Mouse (Mus musculus) liver, embryonic 11.5 days (tissue): ENCODE data around the gene D030056L22Rik. TPM values are rescaled to one million over a fixed set of nuclear protein-coding genes. Genes with fewer than 3 reads are reported as not detected.
A peak's percentile ranks its signal among the peaks of the same experiment; 100 is the strongest.

Experiments
- ATAC-seq: fragments of 200-750 bp; cut with Nextera tagmentation; replicated peaks from 2 replicates; pipeline ENCODE4 v1.8.0; 2017; ENCODE audit warnings: moderate number of reproducible peaks, mild to moderate bottlenecking, moderate TSS enrichment, moderate library complexity; ENCODE audit not compliant: low FRiP score
- DNase-seq: peaks from one replicate; pipeline ENCODE4 v3.0.0-alpha.2; 2017; ENCODE audit warnings: low spot score
- H3K27ac ChIP-seq: fragments of 300-500 bp; sonication (generic); 2 replicates; pipeline ENCODE4 v1.5.1; 2014; ENCODE audit warnings: mild to moderate bottlenecking, low read depth, low read length, control low read depth
- H3K27me3 ChIP-seq: fragments of 300-500 bp; sonication (generic); replicated peaks from 2 replicates; pipeline ENCODE4 v1.6.1; 2014; ENCODE audit warnings: low read length, mixed read lengths; ENCODE audit not compliant: control insufficient read depth, insufficient read depth
- H3K36me3 ChIP-seq: fragments of 300-500 bp; sonication (generic); 2 replicates; pipeline ENCODE4 v1.6.1; 2014; ENCODE audit warnings: mild to moderate bottlenecking, low read length, moderate library complexity, mixed read lengths; ENCODE audit not compliant: control insufficient read depth, insufficient read depth
- H3K4me1 ChIP-seq: fragments of 300-500 bp; sonication (generic); replicated peaks from 2 replicates; pipeline ENCODE4 v1.6.1; 2014; ENCODE audit warnings: low read length, mixed read lengths; ENCODE audit not compliant: control insufficient read depth, insufficient read depth
- H3K4me2 ChIP-seq: fragments of 300-500 bp; sonication (generic); 2 replicates; pipeline ENCODE4 v1.6.1; 2014; ENCODE audit warnings: mild to moderate bottlenecking, control low read depth, moderate library complexity
- H3K4me3 ChIP-seq: fragments of 300-500 bp; sonication (generic); 2 replicates; pipeline ENCODE4 v1.5.1; 2014; ENCODE audit warnings: low read depth, low read length, control low read depth
- H3K9ac ChIP-seq: fragments of 300-500 bp; sonication (generic); 2 replicates; pipeline ENCODE4 v1.6.1; 2014; ENCODE audit warnings: low read depth, low read length, control low read depth
- H3K9me3 ChIP-seq: fragments of 300-500 bp; sonication (generic); 2 replicates; pipeline ENCODE4 v1.6.1; 2016; ENCODE audit warnings: low read length, inconsistent platforms, mixed read lengths; ENCODE audit not compliant: control insufficient read depth
- WGBS: fragments of 180-500 bp; shearing (Covaris S2); extraction: QIAGEN DNeasy Blood & Tissue Kit; methylation state at CpG from one replicate; pipeline ENCODE4 v1.1.7; 2014; 5-methylcytosine and 5-hydroxymethylcytosine counted together
- polyA plus RNA-seq: library from polyadenylated mRNA; unstranded; fragments of >200 nt; fragmentation: Nextera tagmentation; extraction: Ambion mirVana; gene quantifications from 2 replicates; pipeline ENCODE4 v1.2.1, GENCODE M21; 2014

Gene D030056L22Rik
- polyA plus RNA-seq, 1 experiment from 2014 or later, result 53.3 TPM

DNA sequence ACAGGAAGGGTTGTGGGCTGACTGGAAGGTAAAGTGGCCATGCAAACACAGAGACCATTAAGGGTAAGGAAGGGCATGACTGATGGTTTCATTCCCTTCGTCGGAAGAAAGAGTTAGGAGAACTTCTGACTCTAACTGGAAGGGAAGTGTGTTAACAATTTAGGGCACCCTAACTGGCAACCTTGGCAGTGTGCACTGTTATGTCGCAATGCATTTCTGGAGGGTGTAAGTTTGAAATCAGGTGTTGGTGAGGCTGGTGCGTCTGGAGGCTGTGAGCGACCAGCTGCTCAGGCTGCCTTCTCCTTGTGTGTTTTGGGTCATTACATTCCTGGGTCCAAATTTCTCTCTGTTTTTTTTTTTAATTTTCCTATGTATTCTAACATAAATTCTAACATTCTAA, 31.0 kb downstream of the D030056L22Rik start:
- DNase-seq (no peak), ATAC-seq (no peak)
- Histone ChIP-seq H3K27me3 (no peaks in the 10 kb centered on the region), H3K36me3 (no peaks in the 10 kb centered on the region), H3K4me3 (no peak overlapping the region), H3K27ac (no peak overlapping the region), H3K9me3 (no peaks in the 10 kb centered on the region), H3K4me2 (no peak overlapping the region), H3K9ac (no peak overlapping the region), H3K4me1 (peaks cover under 1% of the 10 kb centered on the region; the same call in 1 of the 2 replicates)
- 68% methylated on average over 5 of the region's 5 CpGs for WGBS

DNA sequence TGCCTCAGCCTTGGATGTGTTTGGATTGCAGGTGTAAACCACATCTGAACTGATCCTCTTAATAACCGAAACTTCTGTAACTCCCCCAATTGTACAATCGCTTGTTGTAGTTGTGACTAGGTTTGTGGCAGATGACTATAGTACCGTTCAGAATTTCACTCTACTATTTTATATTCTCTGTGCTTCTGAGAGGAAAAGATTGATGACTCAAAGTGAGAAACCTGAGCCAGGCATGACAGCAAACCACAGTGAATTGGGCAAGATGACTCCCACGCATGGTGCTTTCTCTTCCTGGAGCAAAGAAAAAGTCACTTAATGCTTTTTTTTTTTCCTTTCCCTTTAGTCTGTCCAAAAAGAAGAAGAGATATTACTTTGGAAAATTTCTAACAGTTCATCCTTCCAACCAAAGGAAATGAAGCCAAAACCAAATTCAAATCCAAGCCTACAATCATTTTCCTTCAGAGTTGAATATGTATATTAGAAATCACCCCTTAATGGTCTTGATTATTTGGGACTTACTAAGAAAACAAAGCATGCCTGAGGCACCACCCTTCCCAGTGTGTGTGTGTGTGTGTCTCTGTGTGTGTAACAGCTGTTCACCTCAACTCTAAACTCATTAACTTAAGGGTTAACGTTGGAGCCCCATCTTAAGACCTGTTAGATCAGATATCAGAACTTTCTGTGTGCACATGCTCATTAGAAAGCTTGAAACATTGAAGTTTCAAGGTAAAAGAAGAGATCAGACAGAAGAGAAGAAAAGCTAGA, 33.8 kb downstream of the D030056L22Rik start:
- H3K4me2 ChIP-seq, result no peak overlapping the region
- H3K9me3 ChIP-seq, result no peaks in the 10 kb centered on the region
- no peaks in the 10 kb centered on the region; the same call in 1 of the 2 replicates for H3K4me1 ChIP-seq
- ATAC-seq (no peak), DNase-seq (no peak)
- H3K9ac ChIP-seq, result no peak overlapping the region
- WGBS, result 78% methylated on average over 5 of the region's 5 CpGs
- 0 out of 2 replicates have a peak, but pooled peaks cover 6% of the 10 kb centered on the region for H3K27me3 ChIP-seq
- no peaks in the 10 kb centered on the region for H3K36me3 ChIP-seq
- H3K4me3 ChIP-seq, result no peak overlapping the region
- H3K27ac ChIP-seq, result no peak overlapping the region

DNA sequence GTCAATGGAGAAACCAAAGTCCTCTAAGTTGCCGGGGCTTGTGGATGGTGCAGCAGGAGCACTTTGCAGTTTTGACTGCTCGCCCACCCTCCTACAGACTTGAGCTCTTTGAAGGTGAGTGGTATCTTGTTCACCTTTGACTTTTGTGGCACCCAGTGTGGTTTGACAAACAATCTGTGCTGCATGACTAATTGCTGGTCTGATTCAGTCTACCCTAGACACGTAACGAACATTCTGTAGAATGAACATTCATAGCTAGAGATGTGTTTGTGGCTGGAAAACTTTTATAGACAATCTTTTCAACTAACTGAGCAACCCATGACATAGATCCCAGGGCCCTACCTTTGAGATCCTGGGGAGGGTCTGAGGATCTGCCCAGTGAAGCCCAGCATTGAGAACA, 34.4 kb downstream of the D030056L22Rik start:
- H3K27me3 ChIP-seq, result 0 out of 2 replicates have a peak, but pooled peaks cover 6% of the 10 kb centered on the region
- no peak for DNase-seq
- no peaks in the 10 kb centered on the region for H3K9me3 ChIP-seq
- H3K9ac ChIP-seq, result no peak overlapping the region
- H3K27ac ChIP-seq, result no peak overlapping the region
- 89% methylated on average over 4 of the region's 4 CpGs for WGBS
- H3K36me3 ChIP-seq, result no peaks in the 10 kb centered on the region
- H3K4me3 ChIP-seq, result no peak overlapping the region
- no peaks in the 10 kb centered on the region; the same call in 1 of the 2 replicates for H3K4me1 ChIP-seq
- no peak for ATAC-seq
- H3K4me2 ChIP-seq, result no peak overlapping the region

GRCm38 (mm10) chr19:18749598-18750339, 36.8 kb downstream of the D030056L22Rik start, which contains the start of gene Trpm6:
Gene Trpm6 (plus strand): TSS chr19:18749983.
- Histone ChIP-seq H3K4me3 (peak within 1 kb of the TSS; percentile 44), H3K4me2 (peak within 1 kb of the TSS; percentile 75), H3K27ac (no peak within 1 kb of the TSS), H3K36me3 (no peaks in the 10 kb centered on the region), H3K9me3 (no peaks in the 10 kb centered on the region), H3K9ac (no peak within 1 kb of the TSS), H3K27me3 (0 out of 2 replicates have a peak, but pooled peaks cover 6% of the 10 kb centered on the region), H3K4me1 (no peaks in the 10 kb centered on the region; the same call in 1 of the 2 replicates)
- 6% methylated on average over 41 of the region's 41 CpGs for WGBS
- ATAC-seq, result no peak
- peak; percentile 42 for DNase-seq

DNA sequence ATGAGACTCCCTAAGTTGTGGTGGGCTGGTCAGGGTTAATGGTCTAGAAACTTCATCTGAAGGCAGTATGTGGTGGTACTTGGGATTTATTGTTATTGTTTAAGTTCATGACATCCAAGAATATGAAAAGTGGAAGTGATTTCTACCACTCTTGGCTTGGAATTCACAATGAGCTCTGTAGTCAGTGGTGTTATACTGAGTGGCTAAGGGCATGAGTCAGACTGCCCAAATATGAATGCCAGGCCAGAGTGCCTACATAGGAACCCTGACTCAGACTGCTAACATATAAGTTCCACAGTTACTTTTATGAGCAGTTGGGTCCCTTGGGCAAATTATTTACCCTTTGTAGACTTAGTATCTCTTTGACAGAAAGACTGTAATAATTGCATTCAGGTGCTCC, 44.2 kb downstream of the D030056L22Rik start:
- no peaks in the 10 kb centered on the region for H3K4me1 ChIP-seq
- H3K9me3 ChIP-seq, result no peaks in the 10 kb centered on the region
- DNase-seq (no peak), ATAC-seq (no peak)
- H3K4me3 ChIP-seq, result no peak overlapping the region
- H3K36me3 ChIP-seq, result no peaks in the 10 kb centered on the region
- no peak overlapping the region for H3K27ac ChIP-seq
- H3K27me3 ChIP-seq, result no peaks in the 10 kb centered on the region
- no peak overlapping the region for H3K9ac ChIP-seq
- no peak overlapping the region for H3K4me2 ChIP-seq

- 58% methylated on average over 4 of the region's 4 CpGs for WGBS
- H3K27me3 ChIP-seq, result no peaks in the 10 kb centered on the region
- ATAC-seq (no peak), DNase-seq (no peak)
- H3K4me3 ChIP-seq, result no peak overlapping the region
- H3K36me3 ChIP-seq, result no peaks in the 10 kb centered on the region
- H3K9ac ChIP-seq, result no peak overlapping the region
- H3K4me2 ChIP-seq, result no peak overlapping the region
- H3K9me3 ChIP-seq, result no peaks in the 10 kb centered on the region
- no peak overlapping the region for H3K27ac ChIP-seq
- H3K4me1 ChIP-seq, result no peaks in the 10 kb centered on the region
Observed at GRCm38 (mm10) chr19:18757706-18758105, 44.7 kb downstream of the D030056L22Rik start.

- DNase-seq (no peak), ATAC-seq (peak; percentile 63; the same call in 1 of the 2 replicates)
- WGBS, result 22% methylated on average over 6 of the region's 6 CpGs
- Histone ChIP-seq H3K27me3 (no peaks in the 10 kb centered on the region), H3K4me1 (no peaks in the 10 kb centered on the region), H3K9ac (no peak overlapping the region), H3K27ac (no peak overlapping the region), H3K36me3 (no peaks in the 10 kb centered on the region), H3K4me3 (no peak overlapping the region), H3K9me3 (no peaks in the 10 kb centered on the region), H3K4me2 (no peak overlapping the region)
Observed at GRCm38 (mm10) chr19:18758269-18758668, 45.3 kb downstream of the D030056L22Rik start.

DNA sequence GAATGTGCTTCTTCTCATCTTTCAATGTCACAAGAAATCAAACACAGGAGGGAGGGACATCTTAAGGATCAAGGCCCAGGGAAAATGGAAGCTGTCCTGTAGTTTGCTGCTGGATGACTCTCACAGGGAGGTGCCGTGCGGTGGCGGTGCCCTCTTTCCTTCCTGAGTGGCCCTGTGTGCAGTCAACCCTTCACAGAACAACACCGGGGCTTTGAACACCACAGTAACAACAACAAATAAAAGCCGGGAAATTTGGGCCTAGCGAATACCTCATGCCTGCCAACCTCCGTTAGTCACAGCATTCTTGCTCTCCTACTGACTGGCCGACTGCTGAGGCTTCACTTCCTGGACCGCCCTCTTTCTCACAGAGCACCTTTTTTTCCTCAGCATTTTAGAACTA, 45.9 kb downstream of the D030056L22Rik start:
- Histone ChIP-seq H3K27me3 (no peaks in the 10 kb centered on the region), H3K36me3 (no peaks in the 10 kb centered on the region), H3K4me2 (no peak overlapping the region), H3K4me3 (no peak overlapping the region), H3K9ac (no peak overlapping the region), H3K4me1 (no peaks in the 10 kb centered on the region), H3K27ac (no peak overlapping the region), H3K9me3 (no peaks in the 10 kb centered on the region)
- no peak for ATAC-seq
- 65% methylated on average over 9 of the region's 9 CpGs for WGBS
- DNase-seq, result no peak
